Mouse (Mus musculus) lung, postnatal 0 days (tissue): ENCODE data around the gene Slc16a6.

Source experiments
- CTCF ChIP-seq: IDR thresholded peaks from 2 replicates; pipeline ENCODE4 v1.5.1; 2016; ENCODE audit warnings: antibody characterized with exemption, mild to moderate bottlenecking
- EP300 ChIP-seq: IDR thresholded peaks from 2 replicates; pipeline ENCODE4 v1.6.1; 2016; ENCODE audit warnings: antibody characterized with exemption, mild to moderate bottlenecking, control low read depth

DNA sequence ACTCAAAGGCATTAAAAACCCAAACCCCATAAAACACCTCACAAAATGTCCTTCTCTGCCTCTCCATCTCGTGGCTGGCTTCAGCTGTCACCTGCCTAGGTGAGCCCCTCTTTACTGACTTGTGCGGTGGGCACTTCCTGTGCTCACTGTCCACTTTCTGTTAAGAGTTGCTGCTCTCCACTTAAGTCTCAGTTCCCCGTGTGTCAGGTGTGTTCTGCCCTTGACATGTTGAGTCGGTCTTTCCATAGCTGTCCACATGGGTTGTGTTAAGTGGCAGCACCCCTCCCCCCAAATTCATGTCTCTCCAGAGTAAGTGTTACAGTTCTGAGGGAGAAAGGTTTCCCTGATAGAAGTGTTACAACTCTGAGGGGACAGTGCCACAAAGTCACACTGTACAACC, 18.4 kb upstream of the Slc16a6 start:
- TF ChIP-seq EP300: no peak
- TF ChIP-seq CTCF: no peak
